Mouse (Mus musculus): ENCODE results near the gene Dis3. TPM values are rescaled to one million over a fixed set of nuclear protein-coding genes. Genes with fewer than 3 reads are reported as not detected.

Dis3 gene
- polyA plus RNA-seq, 2 experiments = 9.6 to 16.3 TPM

DNA sequence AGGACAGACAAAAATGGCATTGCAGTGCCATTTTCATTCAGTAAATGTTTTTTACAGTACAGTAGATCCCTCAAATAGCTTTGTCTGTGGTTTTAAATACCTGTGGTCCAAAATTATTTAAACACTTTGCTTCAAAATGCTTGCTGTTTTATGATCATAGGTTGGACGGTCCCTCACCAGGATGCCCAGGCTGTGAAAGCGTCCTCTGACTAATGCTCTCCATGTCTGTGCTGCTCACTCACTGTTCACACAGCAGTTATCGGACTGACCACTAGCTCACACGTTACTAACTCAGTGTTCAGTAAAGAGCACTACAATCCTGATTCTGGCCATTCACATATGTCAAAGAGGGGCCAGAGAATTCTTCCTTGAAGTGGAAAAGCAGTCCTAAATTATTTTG lies 28.4 kb downstream of the Dis3 start:
- Histone ChIP-seq H3K4me3 (ENCODE audit: insufficient read depth in 1 of 2, low read depth in 2 of 2, low read length in 2 of 2) (no peak overlapping the region), H3K9ac (replicated peaks) (no peak overlapping the region), H3K4me1 (replicated peaks; ENCODE audit: control insufficient read depth in 2 of 2, insufficient read depth in 2 of 2, low read length in 1 of 2) (no peaks in the 10 kb centered on the region), H3K9me3 (ENCODE audit: control insufficient read depth, low read length) (no peaks in the 10 kb centered on the region), H3K36me3 (replicated peaks; ENCODE audit: control insufficient read depth, insufficient read depth, low read depth) (peaks cover 48% of the 10 kb centered on the region), H3K4me2 (ENCODE audit: low read depth) (no peak overlapping the region), H3K27ac (no peak overlapping the region), H3K27me3 (ENCODE audit: control insufficient read depth, insufficient read depth, low read length) (no peaks in the 10 kb centered on the region)
- 79% methylated on average over 4 of the region's 4 CpGs for WGBS (ENCODE audit: insufficient replicate concordance)
- no peak for TF ChIP-seq EP300 (IDR thresholded peaks at IDR 0.05; ENCODE audit: low read depth)
- no peak for TF ChIP-seq CTCF (IDR thresholded peaks at IDR 0.05; ENCODE audit: low read depth)
- ATAC-seq (ENCODE audit: insufficient read depth) (no peak), DNase-seq (ENCODE audit: low read depth in 3 of 3, low spot score in 3 of 3) (no peak)

DNA sequence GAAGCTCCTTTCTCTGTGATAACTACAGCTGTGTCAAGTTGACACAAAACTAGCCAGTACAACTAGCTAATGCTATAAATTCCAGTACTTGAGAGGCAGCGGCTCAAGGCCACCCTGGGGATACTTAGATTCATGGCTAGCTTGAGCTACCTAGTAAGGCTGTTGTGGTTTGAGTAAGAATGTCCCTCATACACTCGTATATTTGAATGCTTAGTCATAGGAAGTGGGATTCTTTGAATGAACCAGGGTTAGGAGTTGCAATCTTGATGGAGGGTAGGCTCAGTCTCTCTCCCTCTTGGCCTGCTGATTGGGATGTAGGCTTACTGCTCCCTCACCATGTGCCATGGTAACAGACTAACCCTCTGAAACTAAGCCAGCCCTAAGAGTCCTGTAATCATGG lies 36.5 kb downstream of the Dis3 start:
- H3K9ac ChIP-seq (replicated peaks) = no peak overlapping the region
- WGBS (ENCODE audit: insufficient replicate concordance) = 64% methylated on average over 2 of the region's 2 CpGs
- no peak overlapping the region for H3K27ac ChIP-seq
- peaks cover 34% of the 10 kb centered on the region for H3K36me3 ChIP-seq (replicated peaks; ENCODE audit: control insufficient read depth, insufficient read depth, low read depth)
- no peaks in the 10 kb centered on the region for H3K27me3 ChIP-seq (ENCODE audit: control insufficient read depth, insufficient read depth, low read length)
- no peak overlapping the region for H3K4me2 ChIP-seq (ENCODE audit: low read depth)
- no peak for ATAC-seq (ENCODE audit: insufficient read depth)
- H3K9me3 ChIP-seq (ENCODE audit: control insufficient read depth, low read length) = no peaks in the 10 kb centered on the region
- DNase-seq (ENCODE audit: low read depth in 3 of 3, low spot score in 3 of 3) = no peak
- H3K4me1 ChIP-seq (replicated peaks; ENCODE audit: control insufficient read depth in 2 of 2, insufficient read depth in 2 of 2, low read length in 1 of 2) = no peaks in the 10 kb centered on the region
- TF ChIP-seq CTCF (IDR thresholded peaks at IDR 0.05; ENCODE audit: low read depth) (no peak), EP300 (IDR thresholded peaks at IDR 0.05; ENCODE audit: low read depth) (no peak)
- no peak overlapping the region for H3K4me3 ChIP-seq (ENCODE audit: insufficient read depth in 1 of 2, low read depth in 2 of 2, low read length in 2 of 2)

DNA sequence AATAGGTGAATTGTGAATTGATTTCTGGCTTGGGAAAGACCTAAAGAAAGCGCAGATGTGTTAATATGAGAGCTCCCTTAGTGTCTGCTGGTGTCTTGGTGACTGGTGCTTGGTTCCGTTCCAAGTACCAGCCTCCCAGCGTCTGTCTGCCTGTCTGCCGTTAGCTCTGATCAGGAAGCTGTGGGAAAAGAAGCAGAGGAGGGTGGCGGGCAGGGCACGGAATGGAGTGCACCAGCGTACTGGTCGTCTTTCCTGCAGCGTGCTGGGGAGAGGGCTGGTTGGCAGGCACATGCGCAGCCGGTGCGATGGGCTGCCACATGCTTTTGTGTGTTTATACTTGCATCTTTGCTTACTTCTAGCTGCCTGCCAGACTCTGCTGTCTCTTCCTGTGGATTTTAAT lies 39.0 kb downstream of the Dis3 start:
- Histone ChIP-seq H3K4me3 (ENCODE audit: insufficient read depth in 1 of 2, low read depth in 2 of 2, low read length in 2 of 2) (no peak overlapping the region), H3K4me2 (ENCODE audit: low read depth) (no peak overlapping the region), H3K27ac (no peak overlapping the region), H3K9me3 (ENCODE audit: control insufficient read depth, low read length) (no peaks in the 10 kb centered on the region), H3K4me1 (replicated peaks; ENCODE audit: control insufficient read depth in 2 of 2, insufficient read depth in 2 of 2, low read length in 1 of 2) (no peaks in the 10 kb centered on the region), H3K9ac (replicated peaks) (no peak overlapping the region), H3K36me3 (replicated peaks; ENCODE audit: control insufficient read depth, insufficient read depth, low read depth) (peaks cover 33% of the 10 kb centered on the region), H3K27me3 (ENCODE audit: control insufficient read depth, insufficient read depth, low read length) (no peaks in the 10 kb centered on the region)
- ATAC-seq (ENCODE audit: insufficient read depth) (no peak), DNase-seq (ENCODE audit: low read depth in 3 of 3, low spot score in 3 of 3) (no peak)
- 89% methylated on average over 12 of the region's 12 CpGs for WGBS (ENCODE audit: insufficient replicate concordance)
- TF ChIP-seq CTCF (IDR thresholded peaks at IDR 0.05; ENCODE audit: low read depth) (no peak), EP300 (IDR thresholded peaks at IDR 0.05; ENCODE audit: low read depth) (no peak)

DNA sequence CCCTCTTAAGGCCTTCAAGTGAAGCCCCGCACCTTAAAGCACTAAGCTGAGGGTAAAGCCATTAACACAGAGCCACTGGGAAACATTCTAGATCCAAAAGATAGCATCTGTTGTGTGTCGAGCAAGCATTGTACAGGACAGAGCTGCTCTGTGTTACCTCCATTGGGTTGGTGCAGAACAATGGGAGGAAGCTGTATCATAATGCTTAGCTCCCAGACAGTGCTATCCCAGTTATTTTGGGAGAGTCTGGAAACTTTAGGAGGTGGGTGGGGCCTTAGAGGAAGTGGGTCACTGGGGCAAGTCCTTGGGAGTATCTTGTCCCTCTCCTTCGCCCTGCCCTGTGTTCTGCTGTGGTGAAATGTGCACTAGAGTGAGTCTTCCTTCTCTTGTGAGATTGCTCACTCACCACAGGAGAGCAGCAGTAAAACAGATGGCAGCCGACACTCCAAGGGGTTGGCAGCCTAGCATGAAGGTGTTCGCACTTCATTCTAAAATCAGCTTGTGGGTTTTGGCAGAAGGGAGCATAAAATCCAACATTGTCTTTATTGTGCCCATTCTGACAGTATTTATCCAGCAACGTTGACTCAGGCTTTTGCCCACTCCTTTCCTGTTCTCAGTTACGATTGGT lies 40.5 kb downstream of the Dis3 start:
- peak; percentile 33 for ATAC-seq (ENCODE audit: insufficient read depth)
- no peak overlapping the region for H3K27ac ChIP-seq
- H3K9ac ChIP-seq (replicated peaks) = no peak overlapping the region
- TF ChIP-seq CTCF (IDR thresholded peaks at IDR 0.05; ENCODE audit: low read depth) (no peak), EP300 (IDR thresholded peaks at IDR 0.05; ENCODE audit: low read depth) (no peak)
- no peaks in the 10 kb centered on the region for H3K27me3 ChIP-seq (ENCODE audit: control insufficient read depth, insufficient read depth, low read length)
- no peaks in the 10 kb centered on the region for H3K4me1 ChIP-seq (replicated peaks; ENCODE audit: control insufficient read depth in 2 of 2, insufficient read depth in 2 of 2, low read length in 1 of 2)
- DNase-seq (ENCODE audit: low read depth in 3 of 3, low spot score in 3 of 3) = no peak
- H3K9me3 ChIP-seq (ENCODE audit: control insufficient read depth, low read length) = no peaks in the 10 kb centered on the region
- H3K4me2 ChIP-seq (ENCODE audit: low read depth) = no peak overlapping the region
- H3K36me3 ChIP-seq (replicated peaks; ENCODE audit: control insufficient read depth, insufficient read depth, low read depth) = peaks cover 33% of the 10 kb centered on the region
- no peak overlapping the region for H3K4me3 ChIP-seq (ENCODE audit: insufficient read depth in 1 of 2, low read depth in 2 of 2, low read length in 2 of 2)
- WGBS (ENCODE audit: insufficient replicate concordance) = 80% methylated on average over 7 of the region's 7 CpGs

DNA sequence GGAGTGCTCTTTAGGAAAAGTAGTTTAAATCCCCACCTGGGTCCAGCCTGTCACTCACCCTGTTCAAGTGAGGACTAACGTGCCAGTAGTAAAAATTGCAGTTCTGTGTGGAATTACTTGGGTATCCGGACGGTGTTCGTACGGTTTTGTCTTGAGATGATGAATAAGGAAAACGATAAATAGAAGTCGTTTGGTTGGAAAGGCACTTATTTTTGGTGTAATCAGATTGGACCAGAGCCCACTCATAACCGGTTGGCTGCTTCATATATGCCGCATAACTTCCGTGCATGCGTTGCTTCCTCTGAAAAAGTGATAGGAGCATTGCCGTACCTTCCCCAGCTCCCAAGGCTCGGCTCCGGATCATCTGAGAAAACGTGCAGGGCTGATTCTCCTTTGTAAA lies 52.8 kb downstream of the Dis3 start:
- 0% methylated on average over 15 of the region's 15 CpGs for WGBS (ENCODE audit: insufficient replicate concordance)
- Histone ChIP-seq H3K36me3 (replicated peaks; ENCODE audit: control insufficient read depth, insufficient read depth, low read depth) (peaks cover 5% of the 10 kb centered on the region), H3K27ac (peak overlapping the region; percentile 74), H3K4me2 (ENCODE audit: low read depth) (peak overlapping the region; percentile 71), H3K4me3 (ENCODE audit: insufficient read depth in 1 of 2, low read depth in 2 of 2, low read length in 2 of 2) (peak overlapping the region; percentile 95 to 98), H3K9ac (replicated peaks) (peak overlapping the region; percentile 74), H3K27me3 (ENCODE audit: control insufficient read depth, insufficient read depth, low read length) (no peaks in the 10 kb centered on the region), H3K4me1 (replicated peaks; ENCODE audit: control insufficient read depth in 2 of 2, insufficient read depth in 2 of 2, low read length in 1 of 2) (peaks cover 10 to 23% of the 10 kb centered on the region in 2 experiments), H3K9me3 (ENCODE audit: control insufficient read depth, low read length) (no peaks in the 10 kb centered on the region)
- TF ChIP-seq CTCF (IDR thresholded peaks at IDR 0.05; ENCODE audit: low read depth) (no peak), EP300 (IDR thresholded peaks at IDR 0.05; ENCODE audit: low read depth) (no peak)
- DNase-seq (ENCODE audit: low read depth in 3 of 3, low spot score in 3 of 3) = peak in 2 of 3 experiments; percentile 29 to 52
- ATAC-seq (ENCODE audit: insufficient read depth) = no peak
